Mouse (Mus musculus): ENCODE measurements at regions not wholly inside any gene's neighbourhood (a gene's known extent, or its start where the extent isn't known, plus 50 kb on each side); places are given as distances from the start of the nearest gene placed in this dataset.
"Not testable (repeated sequence)": the region's sequence is repeated elsewhere in the genome, so short reads cannot be mapped to it uniquely, and the experiment has no call there.

DNA sequence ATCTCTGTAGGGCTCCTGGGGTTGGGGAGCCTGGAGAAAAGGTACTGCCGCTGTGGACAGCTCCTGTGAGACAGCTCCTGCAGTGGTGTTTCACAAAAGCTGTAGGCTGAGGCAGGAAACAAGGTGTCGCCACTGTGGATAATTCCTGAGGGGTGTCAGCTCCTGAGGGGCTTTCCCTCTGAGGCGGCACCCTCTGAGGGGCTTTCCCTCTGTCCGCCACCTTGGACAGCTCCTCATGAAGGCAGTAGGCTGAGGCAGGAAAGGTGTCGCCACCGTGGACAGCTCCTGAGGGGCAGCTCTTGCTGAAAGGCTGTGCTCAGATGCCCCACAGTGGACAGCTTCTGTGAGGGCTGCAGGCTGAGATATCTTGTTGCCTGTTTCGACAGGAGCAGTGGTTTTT is 127.1 kb downstream of the Cyld start:
- no peak for ATAC-seq
- 0 out of 2 replicates have a peak, but pooled peaks cover 3% of the 10 kb centered on the region for H3K9me3 ChIP-seq
- no peak overlapping the region for H3K27ac ChIP-seq
- no peaks in the 10 kb centered on the region for H3K36me3 ChIP-seq
- H3K9ac ChIP-seq (replicated peaks) = no peak overlapping the region
- 83% methylated on average over 7 of the region's 7 CpGs for WGBS
- no peaks in the 10 kb centered on the region for H3K4me1 ChIP-seq (replicated peaks)
- no peak overlapping the region for H3K4me2 ChIP-seq (replicated peaks)
- no peaks in the 10 kb centered on the region for H3K27me3 ChIP-seq
- H3K4me3 ChIP-seq (replicated peaks) = no peak overlapping the region

DNA sequence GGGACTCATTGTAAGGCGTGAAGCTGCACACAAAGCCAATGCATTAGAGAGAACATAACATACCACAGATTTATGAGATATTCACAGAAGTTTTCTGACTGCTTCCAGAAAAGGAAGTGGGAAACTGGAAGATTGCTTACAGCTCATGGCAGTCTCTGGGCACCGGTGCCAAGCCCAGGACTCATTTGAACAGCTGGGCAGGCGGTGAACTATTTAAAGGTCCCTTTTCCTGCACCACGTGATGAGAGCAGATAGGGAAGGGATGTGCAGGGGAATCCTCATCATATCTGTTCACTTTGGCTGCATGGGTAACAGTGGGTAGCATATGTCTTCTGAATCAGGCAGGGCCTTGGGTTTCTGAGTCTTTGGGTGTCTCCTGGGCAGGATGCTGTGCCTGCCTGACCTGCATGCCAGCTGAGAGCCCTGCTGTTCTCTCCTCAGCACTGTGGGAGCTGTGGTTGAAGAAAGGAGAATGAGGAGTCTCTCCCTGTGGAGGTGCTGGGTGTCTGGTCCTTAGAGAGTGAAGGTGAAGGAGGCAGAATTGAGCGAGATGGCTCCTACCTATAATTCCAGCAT is 123.5 kb downstream of the Cyld start:
- Histone ChIP-seq H3K9ac (replicated peaks) (no peak overlapping the region), H3K4me1 (replicated peaks) (no peaks in the 10 kb centered on the region), H3K9me3 (0 out of 2 replicates have a peak, but pooled peaks cover 2% of the 10 kb centered on the region), H3K36me3 (no peaks in the 10 kb centered on the region), H3K4me3 (replicated peaks) (no peak overlapping the region), H3K4me2 (replicated peaks) (no peak overlapping the region), H3K27me3 (peaks cover 6% of the 10 kb centered on the region; the same call in 1 of the 2 replicates), H3K27ac (no peak overlapping the region)
- ATAC-seq = no peak
- WGBS = 88% methylated on average over 5 of the region's 5 CpGs

DNA sequence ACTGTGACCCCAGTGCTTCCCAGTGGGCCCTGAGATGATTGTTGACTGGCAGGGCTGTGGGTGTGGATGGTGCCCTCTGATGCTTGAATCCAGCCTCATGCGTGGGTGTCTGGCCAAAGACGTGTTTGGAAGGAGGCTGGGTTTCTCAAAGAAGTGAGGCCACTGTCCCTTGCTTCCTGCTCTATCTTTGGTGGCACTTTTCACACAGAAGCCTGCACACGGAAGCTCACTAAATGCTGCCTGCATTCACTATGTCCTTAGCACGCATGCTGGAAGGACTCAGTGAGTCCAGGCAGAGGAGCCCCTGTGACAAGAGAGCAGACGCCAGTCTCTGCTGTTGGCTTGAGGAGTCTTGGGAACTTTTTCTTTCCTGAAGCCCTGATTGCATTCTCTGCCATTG is 119.6 kb downstream of the Cyld start:
- Histone ChIP-seq H3K27ac (no peak overlapping the region), H3K9me3 (no peaks in the 10 kb centered on the region), H3K4me3 (replicated peaks) (no peak overlapping the region), H3K4me1 (replicated peaks) (peaks cover 7% of the 10 kb centered on the region), H3K9ac (replicated peaks) (no peak overlapping the region), H3K36me3 (no peaks in the 10 kb centered on the region), H3K27me3 (peaks cover 6% of the 10 kb centered on the region; the same call in 1 of the 2 replicates), H3K4me2 (replicated peaks) (no peak overlapping the region)
- ATAC-seq = no peak
- WGBS = 90% methylated on average over 5 of the region's 5 CpGs

DNA sequence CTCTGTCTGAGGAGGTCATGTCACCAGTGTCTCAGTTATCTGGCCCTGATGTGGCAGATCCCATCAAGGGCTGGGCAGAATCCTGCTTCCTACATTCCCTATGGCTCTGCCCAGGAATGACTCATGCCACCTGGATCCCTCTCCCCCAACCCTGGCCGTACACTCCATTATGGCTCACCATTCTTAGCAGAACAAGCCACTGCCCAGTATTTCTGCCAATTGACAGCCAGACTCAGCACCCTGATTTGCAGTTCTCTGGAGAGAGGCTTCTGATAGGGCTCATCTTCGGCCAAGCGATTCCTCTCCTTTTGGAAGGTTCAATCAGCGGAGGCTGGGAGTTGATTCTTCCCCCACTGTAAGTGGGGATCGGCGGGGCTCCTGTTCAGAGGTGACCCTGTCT is 117.4 kb downstream of the Cyld start:
- Histone ChIP-seq H3K9me3 (no peaks in the 10 kb centered on the region; the same call in 1 of the 2 replicates), H3K36me3 (no peaks in the 10 kb centered on the region), H3K4me3 (replicated peaks) (no peak overlapping the region), H3K27ac (no peak overlapping the region), H3K4me2 (replicated peaks) (no peak overlapping the region), H3K4me1 (replicated peaks) (peaks cover 7% of the 10 kb centered on the region), H3K27me3 (peaks cover 6% of the 10 kb centered on the region; the same call in 1 of the 2 replicates), H3K9ac (replicated peaks) (no peak overlapping the region)
- ATAC-seq = no peak
- WGBS = 91% methylated on average over 6 of the region's 6 CpGs

DNA sequence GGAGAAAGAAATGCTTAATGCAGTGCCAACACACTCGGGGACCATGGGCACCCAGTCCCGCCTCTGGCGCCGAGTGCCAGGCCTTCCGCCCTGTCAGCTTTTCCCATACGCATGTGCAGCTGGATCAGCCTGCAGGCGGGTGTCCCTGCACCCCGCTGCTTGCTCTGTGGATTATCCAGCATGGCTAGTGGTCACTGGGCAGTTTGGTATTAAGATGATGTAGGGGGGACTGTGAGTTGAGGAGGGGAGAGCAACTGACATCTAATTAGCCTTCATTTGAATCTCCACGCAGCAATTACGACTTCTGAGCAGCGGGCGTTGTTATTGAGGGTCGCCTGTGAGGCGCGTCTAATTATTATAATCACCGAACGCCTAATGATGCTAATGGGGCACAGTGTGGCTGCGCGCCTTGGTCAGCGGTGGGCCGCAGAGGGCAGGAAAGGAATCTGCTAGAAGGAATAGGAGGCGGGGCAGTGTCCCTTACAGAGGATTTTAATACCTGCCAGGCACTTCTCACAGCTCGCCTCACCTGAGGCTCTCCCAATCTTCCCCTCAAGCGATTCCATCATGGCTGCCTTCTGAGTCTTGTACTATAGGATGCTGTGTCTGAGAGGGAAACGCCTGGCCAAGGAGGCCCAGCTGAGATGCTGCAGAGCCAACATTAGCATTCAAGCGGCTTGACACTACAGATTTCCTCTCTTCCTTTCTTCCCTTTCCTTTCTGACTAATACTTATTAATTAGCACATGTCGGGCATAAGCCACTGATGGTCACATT is 116.3 kb downstream of the Cyld start:
- no peak overlapping the region for H3K9ac ChIP-seq (replicated peaks)
- H3K4me2 ChIP-seq (replicated peaks) = peak overlapping the region; percentile 22; the same call in 1 of the 2 replicates
- H3K9me3 ChIP-seq = no peaks in the 10 kb centered on the region; the same call in 1 of the 2 replicates
- H3K36me3 ChIP-seq = no peaks in the 10 kb centered on the region
- 56% methylated on average over 27 of the region's 27 CpGs for WGBS
- peaks cover 7% of the 10 kb centered on the region for H3K4me1 ChIP-seq (replicated peaks)
- H3K27me3 ChIP-seq = peaks cover 6% of the 10 kb centered on the region; the same call in 1 of the 2 replicates
- ATAC-seq = peak; percentile 48; the same call in 1 of the 2 replicates
- H3K27ac ChIP-seq = no peak overlapping the region
- no peak overlapping the region for H3K4me3 ChIP-seq (replicated peaks)

DNA sequence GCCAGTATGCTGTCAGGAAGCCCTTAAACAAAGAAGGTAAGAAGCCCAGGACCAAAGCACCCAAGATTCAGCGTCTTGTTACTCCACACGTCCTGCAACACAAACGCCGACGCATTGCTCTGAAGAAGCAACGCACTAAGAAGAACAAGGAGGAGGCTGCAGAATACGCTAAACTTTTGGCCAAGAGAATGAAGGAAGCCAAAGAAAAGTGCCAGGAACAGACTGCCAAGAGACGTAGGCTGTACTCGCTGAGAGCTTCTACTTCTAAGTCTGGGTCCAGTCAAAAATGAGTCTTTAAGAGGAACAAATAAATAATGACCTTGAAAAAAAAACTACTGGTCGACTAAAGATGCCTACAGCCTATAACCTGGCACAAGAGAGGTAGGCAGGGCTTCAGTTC is 110.0 kb downstream of the Cyld start:
- 92% methylated on average over 10 of the region's 10 CpGs for WGBS

More for the DNA sequence above, 110.0 kb downstream of the Cyld start:
- not testable (repeated sequence) for H3K4me1 ChIP-seq (replicated peaks); ATAC-seq; H3K9me3 ChIP-seq; H3K4me3 ChIP-seq (replicated peaks); H3K27me3 ChIP-seq; H3K36me3 ChIP-seq; H3K4me2 ChIP-seq (replicated peaks); H3K9ac ChIP-seq (replicated peaks); H3K27ac ChIP-seq
